Comparison of ENCODE assay signal across 28 mouse cellular contexts in the genomic region with DNA sequence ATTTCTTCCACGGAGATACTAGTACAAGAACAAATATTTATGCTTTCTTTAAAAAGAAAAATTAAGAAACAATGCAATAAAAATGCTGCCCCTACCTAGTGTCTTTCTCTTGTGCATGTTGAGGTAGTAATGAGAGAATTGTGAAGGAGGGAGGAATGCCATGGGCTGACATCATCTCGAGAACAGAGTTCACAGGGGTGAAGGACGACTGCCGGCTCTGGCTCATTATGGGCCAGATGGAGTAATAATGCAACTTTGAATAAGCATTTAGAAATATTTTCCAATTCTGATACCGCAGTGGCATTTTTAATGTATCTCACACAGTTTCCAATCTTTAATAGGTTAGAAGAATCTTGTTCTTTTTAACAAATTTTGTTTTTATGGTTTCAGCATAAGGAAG.
"Had no signal": no experiment of that assay in that cellular context is flagged by ENCODE, and none has a peak within 500 bp of the region (broad histone marks: within the 10 kb centered on the region; RNA-seq: fewer than 3 reads in every experiment).

No protein-coding gene starts in this region.

- H3K27ac ChIP-seq: heart, adult 2 months; heart, embryonic 13.5 days; heart, embryonic 15.5 days; hindbrain, embryonic 13.5 days; hindbrain, embryonic 15.5 days; hindbrain, postnatal 0 days; kidney, embryonic 15.5 days; kidney, postnatal 0 days; limb, embryonic 13.5 days; limb, embryonic 15.5 days; liver, embryonic 12.5 days; liver, embryonic 14.5 days had no signal

- DNase-seq: gastrocnemius, postnatal 14 days; gastrocnemius, postnatal 36 days; heart, adult 11 months; heart, adult 2 months; heart, postnatal 14 days; heart, postnatal 36 days; kidney, adult 11 months; kidney, adult 2 months; kidney, adult 9 months; kidney, postnatal 14 days; kidney, postnatal 36 days; layer of hippocampus, adult 9-11 months; layer of hippocampus, postnatal 36 days; left cerebral cortex, postnatal 4 days; lung, adult 18-20 months had no signal

- H3K27me3 ChIP-seq: heart, embryonic 13.5 days; heart, embryonic 15.5 days; hindbrain, embryonic 13.5 days; hindbrain, embryonic 15.5 days; kidney, embryonic 15.5 days; limb, embryonic 13.5 days; limb, embryonic 15.5 days; liver, embryonic 12.5 days had no signal

- H3K4me3 ChIP-seq: heart, adult 2 months; heart, embryonic 13.5 days; heart, embryonic 15.5 days; hindbrain, embryonic 13.5 days; hindbrain, embryonic 15.5 days; kidney, embryonic 15.5 days; limb, embryonic 13.5 days; limb, embryonic 15.5 days; liver, embryonic 12.5 days had no signal

- H3K4me1 ChIP-seq: heart, embryonic 13.5 days; heart, embryonic 15.5 days; hindbrain, embryonic 13.5 days; kidney, embryonic 15.5 days; limb, embryonic 13.5 days; limb, embryonic 15.5 days; liver, embryonic 12.5 days had no signal

- ATAC-seq: hindbrain, postnatal 0 days; intestine, embryonic 16.5 days; liver, embryonic 12.5 days had no signal

- H3K4me2 ChIP-seq: heart, embryonic 11.5 days; heart, embryonic 13.5 days; heart, embryonic 15.5 days; hindbrain, embryonic 13.5 days; hindbrain, embryonic 15.5 days; kidney, embryonic 15.5 days; limb, embryonic 13.5 days; limb, embryonic 15.5 days; liver, embryonic 12.5 days had no signal

- H3K9ac ChIP-seq: heart, embryonic 13.5 days; heart, embryonic 15.5 days; hindbrain, embryonic 13.5 days; hindbrain, embryonic 15.5 days; kidney, embryonic 15.5 days; limb, embryonic 13.5 days; limb, embryonic 15.5 days; liver, embryonic 12.5 days; liver, embryonic 14.5 days had no signal
